Mouse (Mus musculus) embryonic fibroblast, embryonic 13.5 days (primary cell): Measurements from ENCODE around the gene Cacna1i.

Source experiments
- CTCF ChIP-seq: IDR thresholded peaks from 2 replicates; pipeline ENCODE4 v1.5.1; 2011; ENCODE audit warnings: mild to moderate bottlenecking, control low read depth, low read length, moderate library complexity, borderline replicate concordance; ENCODE audit not compliant: insufficient read depth
- POLR2A ChIP-seq: IDR thresholded peaks from 2 replicates; pipeline ENCODE4 v1.6.1; 2011; ENCODE audit warnings: low read depth, mild to moderate bottlenecking, control low read depth, low read length, moderate library complexity

DNA sequence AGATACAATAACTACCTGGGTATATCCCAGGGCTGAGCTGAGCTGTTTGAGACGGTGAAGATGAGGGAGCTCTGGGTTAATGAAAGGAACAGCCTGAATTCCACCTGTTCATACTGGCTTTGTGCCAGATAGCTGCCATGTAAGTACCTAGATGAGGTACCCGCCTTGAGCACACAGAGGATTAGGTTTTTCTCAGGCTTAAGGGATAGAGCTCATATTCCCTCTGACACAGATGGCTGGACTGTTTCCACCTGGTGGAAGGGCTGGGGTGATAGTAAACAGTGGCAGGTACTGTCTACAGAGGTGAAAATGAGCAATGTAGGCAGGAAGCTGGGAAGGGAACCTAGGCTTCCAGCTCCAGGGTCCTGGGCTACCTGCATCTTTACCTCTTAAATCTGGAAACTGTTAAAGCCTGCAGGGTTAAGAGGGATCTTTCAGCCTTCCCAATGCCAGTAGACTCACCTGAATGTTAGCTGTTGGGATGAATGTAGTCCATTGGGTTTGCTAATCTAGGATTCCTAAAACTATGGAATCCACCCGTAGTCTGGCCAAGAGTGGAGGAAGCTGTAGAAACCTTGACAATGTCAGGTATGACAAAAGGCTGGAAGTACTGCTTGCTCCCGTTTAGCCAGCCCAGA, 29.3 kb upstream of the Cacna1i start:
- TF ChIP-seq CTCF (no peak), POLR2A (peak; percentile 64)
